10 mouse cellular contexts compared by ENCODE assay signal in genomic region chr17:45567162-45567601, GRCm38 (mm10). TPM values are rescaled to one million over a fixed set of nuclear protein-coding genes. Genes with fewer than 3 reads are reported as not detected.
DNase-seq lines count a peak whose midpoint lies in the region; ATAC-seq and TF ChIP-seq lines count a peak whose summit lies in the region.
"Had no signal": no experiment of that assay in that cellular context is flagged by ENCODE, and none has a peak within 500 bp of the region (broad histone marks: within the 10 kb centered on the region; RNA-seq: fewer than 3 reads in every experiment).

No protein-coding gene starts in this region.

- peak; percentile 70 for DNase-seq in MN1 (ENCODE audit: low spot score)
- DNase-seq in embryo, embryonic 9.5 days (ENCODE audit: extremely low spot score): peak; percentile 67
- DNase-seq in liver, embryonic 11.5 days (ENCODE audit: low spot score): no peak
- no peak for DNase-seq in gastrocnemius, postnatal 14 days
- no peak for DNase-seq in gastrocnemius, postnatal 36 days
- DNase-seq in layer of hippocampus, adult 9-10 months (ENCODE audit: low spot score): no peak

- H3K27me3 ChIP-seq in intestine, embryonic 15.5 days (replicated peaks): no peaks in the 10 kb centered on the region
- H3K27me3 ChIP-seq in intestine, postnatal 0 days (replicated peaks; ENCODE audit: control insufficient read depth, insufficient read depth, low read length): no peaks in the 10 kb centered on the region
- no peaks in the 10 kb centered on the region for H3K27me3 ChIP-seq in liver, embryonic 11.5 days (replicated peaks; ENCODE audit: control insufficient read depth, insufficient read depth, low read length)
- H3K27me3 ChIP-seq: midbrain, embryonic 15.5 days had no signal

- H3K9me3 ChIP-seq in intestine, embryonic 15.5 days: no peaks in the 10 kb centered on the region
- no peaks in the 10 kb centered on the region for H3K9me3 ChIP-seq in intestine, postnatal 0 days (ENCODE audit: control insufficient read depth)
- H3K9me3 ChIP-seq in liver, embryonic 11.5 days (ENCODE audit: control insufficient read depth, low read length): no peaks in the 10 kb centered on the region
- H3K9me3 ChIP-seq: midbrain, embryonic 15.5 days had no signal

- intact Hi-C loops in gastrocnemius, postnatal 14 days (cut with DNase I; ENCODE audit: low total_unique reads): no loop called here
- intact Hi-C loops in gastrocnemius, postnatal 36 days (cut with DNase I): no loop called here

- WGBS in intestine, embryonic 15.5 days: 35% methylated on average over 4 of the region's 4 CpGs
- WGBS in intestine, postnatal 0 days: 35% methylated on average over 4 of the region's 4 CpGs
- 26% methylated on average over 4 of the region's 4 CpGs for WGBS in liver, embryonic 11.5 days

- no peak overlapping the region for H3K4me3 ChIP-seq in intestine, embryonic 15.5 days (replicated peaks)
- H3K4me3 ChIP-seq in intestine, postnatal 0 days (ENCODE audit: low read depth, low read length): no peak overlapping the region
- H3K4me3 ChIP-seq in liver, embryonic 11.5 days (ENCODE audit: low read depth, low read length): no peak overlapping the region
- H3K4me3 ChIP-seq: midbrain, embryonic 15.5 days had no signal

- no peak overlapping the region for H3K27ac ChIP-seq in intestine, embryonic 15.5 days
- no peak overlapping the region for H3K27ac ChIP-seq in intestine, postnatal 0 days (ENCODE audit: low read depth, low read length)
- H3K27ac ChIP-seq in liver, embryonic 11.5 days (ENCODE audit: low read depth, low read length): peak overlapping the region; percentile 23; the same call in 1 of the 2 replicates
- H3K27ac ChIP-seq: midbrain, embryonic 15.5 days had no signal

- H3K36me3 ChIP-seq in intestine, embryonic 15.5 days: peaks cover 50% of the 10 kb centered on the region
- peaks cover 52% of the 10 kb centered on the region for H3K36me3 ChIP-seq in intestine, postnatal 0 days (ENCODE audit: control insufficient read depth, insufficient read depth)
- peaks cover 57% of the 10 kb centered on the region for H3K36me3 ChIP-seq in liver, embryonic 11.5 days (ENCODE audit: control insufficient read depth, insufficient read depth, low read length)

- peak overlapping the region; percentile 26; the same call in 1 of the 2 replicates for H3K9ac ChIP-seq in intestine, embryonic 15.5 days
- H3K9ac ChIP-seq in intestine, postnatal 0 days (ENCODE audit: low read depth, low read length): no peak overlapping the region
- H3K9ac ChIP-seq in liver, embryonic 11.5 days (ENCODE audit: low read depth, low read length): no peak overlapping the region
- H3K9ac ChIP-seq: midbrain, embryonic 15.5 days had no signal

- peaks cover 32% of the 10 kb centered on the region for H3K4me1 ChIP-seq in intestine, embryonic 15.5 days (replicated peaks)
- peaks cover 6% of the 10 kb centered on the region; the same call in 1 of the 2 replicates for H3K4me1 ChIP-seq in intestine, postnatal 0 days (replicated peaks; ENCODE audit: control insufficient read depth, insufficient read depth, low read length)
- peaks cover 47% of the 10 kb centered on the region for H3K4me1 ChIP-seq in liver, embryonic 11.5 days (replicated peaks; ENCODE audit: control insufficient read depth, insufficient read depth, low read length)

- H3K4me2 ChIP-seq in intestine, embryonic 15.5 days (replicated peaks): no peak overlapping the region
- H3K4me2 ChIP-seq in intestine, postnatal 0 days (replicated peaks; ENCODE audit: low read depth): no peak overlapping the region
- 0 out of 2 replicates have a peak overlapping the region, but pooled peaks have one; percentile 3 for H3K4me2 ChIP-seq in liver, embryonic 11.5 days
- H3K4me2 ChIP-seq: midbrain, embryonic 15.5 days had no signal

- ATAC-seq in intestine, embryonic 15.5 days: no peak
- no peak for ATAC-seq in intestine, postnatal 0 days
- ATAC-seq in liver, embryonic 11.5 days (replicated peaks; ENCODE audit: low FRiP score): peak; percentile 31
- ATAC-seq: activated CD4-positive, CD25-positive, alpha-beta regulatory T cell, adult 4 months; midbrain, embryonic 15.5 days had no signal

- no peak for TF ChIP-seq CTCF in intestine, postnatal 0 days (IDR thresholded peaks at IDR 0.05; ENCODE audit: low read depth)

RNA-seq across cellular contexts. Expression of gene Slc35b2, which starts 3.5 kb away (rescaled TPM):
- polyA plus RNA-seq in intestine, embryonic 15.5 days (2015; fragmentation: Nextera tagmentation; extraction: Ambion mirVana): 124 and 128 TPM in 2 replicates
- polyA plus RNA-seq in intestine, postnatal 0 days (2015; fragmentation: Nextera tagmentation; extraction: Ambion mirVana): 77.7 and 79.5 TPM in 2 replicates
- 110 and 116 TPM in 2 replicates for polyA plus RNA-seq in liver, embryonic 11.5 days (2014; fragmentation: Nextera tagmentation; extraction: Ambion mirVana)
- 10 to 100 TPM; 25.6 to 28.6 TPM for total RNA-seq in gastrocnemius, postnatal 14 days (2021)
- 10 to 100 TPM; 17.3 to 21.4 TPM for total RNA-seq in gastrocnemius, postnatal 36 days (2021)

RNA-seq across cellular contexts. Expression of gene Hsp90ab1, which starts 5.9 kb away (rescaled TPM):
- polyA plus RNA-seq in intestine, embryonic 15.5 days (2015; fragmentation: Nextera tagmentation; extraction: Ambion mirVana): 1,578 and 1,609 TPM in 2 replicates
- polyA plus RNA-seq in intestine, postnatal 0 days (2015; fragmentation: Nextera tagmentation; extraction: Ambion mirVana): 483 and 505 TPM in 2 replicates
- 1,837 and 1,887 TPM in 2 replicates for polyA plus RNA-seq in liver, embryonic 11.5 days (2014; fragmentation: Nextera tagmentation; extraction: Ambion mirVana)
- 100 to 1,000 TPM; 735 to 778 TPM for total RNA-seq in gastrocnemius, postnatal 14 days (2021)
- 100 to 1,000 TPM; 866 to 924 TPM for total RNA-seq in gastrocnemius, postnatal 36 days (2021)

RNA-seq across cellular contexts. Expression of gene Nfkbie, which starts 11.7 kb away (rescaled TPM):
- polyA plus RNA-seq in intestine, embryonic 15.5 days (2015; fragmentation: Nextera tagmentation; extraction: Ambion mirVana): 4.8 and 4.9 TPM in 2 replicates
- 3.8 and 4.0 TPM in 2 replicates for polyA plus RNA-seq in intestine, postnatal 0 days (2015; fragmentation: Nextera tagmentation; extraction: Ambion mirVana)
- polyA plus RNA-seq in liver, embryonic 11.5 days (2014; fragmentation: Nextera tagmentation; extraction: Ambion mirVana): 2.5 and 3.0 TPM in 2 replicates
- total RNA-seq in gastrocnemius, postnatal 14 days (2021): 1 to 10 TPM; 1.1 to 1.4 TPM
- total RNA-seq in gastrocnemius, postnatal 36 days (2021): under 1 TPM; 0.64 to 0.79 TPM

RNA-seq across cellular contexts. Expression of gene Tmem151b, which starts 17.7 kb away (rescaled TPM):
- 2.5 and 2.7 TPM in 2 replicates for polyA plus RNA-seq in intestine, embryonic 15.5 days (2015; fragmentation: Nextera tagmentation; extraction: Ambion mirVana)
- polyA plus RNA-seq in intestine, postnatal 0 days (2015; fragmentation: Nextera tagmentation; extraction: Ambion mirVana): 0.68 TPM in 2 replicates
- polyA plus RNA-seq in liver, embryonic 11.5 days (2014; fragmentation: Nextera tagmentation; extraction: Ambion mirVana): 1.2 and 1.4 TPM in 2 replicates
- under 1 TPM in 1 of 2 experiments, not detected in 1; 0.06 TPM for total RNA-seq in gastrocnemius, postnatal 14 days (2021)
- under 1 TPM in 1 of 2 experiments, not detected in 1; 0.13 TPM for total RNA-seq in gastrocnemius, postnatal 36 days (2021)
- polyA plus RNA-seq: activated CD4-positive, CD25-positive, alpha-beta regulatory T cell, adult 4 months had no signal

RNA-seq across cellular contexts. Expression of gene Slc29a1, which starts 32.2 kb away (rescaled TPM):
- polyA plus RNA-seq in intestine, embryonic 15.5 days (2015; fragmentation: Nextera tagmentation; extraction: Ambion mirVana): 80.0 and 85.4 TPM in 2 replicates
- polyA plus RNA-seq in intestine, postnatal 0 days (2015; fragmentation: Nextera tagmentation; extraction: Ambion mirVana): 37.8 and 38.4 TPM in 2 replicates
- polyA plus RNA-seq in liver, embryonic 11.5 days (2014; fragmentation: Nextera tagmentation; extraction: Ambion mirVana): 277 and 325 TPM in 2 replicates
- 10 to 100 TPM; 59.2 to 71.6 TPM for total RNA-seq in gastrocnemius, postnatal 14 days (2021)
- total RNA-seq in gastrocnemius, postnatal 36 days (2021): 10 to 100 TPM; 30.3 to 35.8 TPM

Comparison
In these comparisons a context has a peak if more than half of its experiments do, and no peak if none do; other contexts are left out.
1. DNase-seq: peak in MN1 (single experiment) and embryo, embryonic 9.5 days (single experiment); none in liver, embryonic 11.5 days (single experiment), gastrocnemius, postnatal 14 days (single experiment), gastrocnemius, postnatal 36 days (0 of 2) and layer of hippocampus, adult 9-10 months (single experiment).